Mouse (Mus musculus) small intestine, adult 10 weeks (tissue): ENCODE results near the gene Arl9. TPM values are rescaled to one million over a fixed set of nuclear protein-coding genes. Genes with fewer than 3 reads are reported as not detected.

Experiments
- polyA plus RNA-seq: library from polyadenylated mRNA; stranded (reverse); fragments of 350-450 nt; fragmentation: Illumina TruSeq; extraction: RNeasy Lipid Tissue Mini Kit (QIAGEN cat#74804); gene quantifications from one replicate; pipeline ENCODE4 v1.2.3, GENCODE M21; 2014; ENCODE audit warnings: low replicate concordance

The Arl9 gene
- not detected for polyA plus RNA-seq

DNA sequence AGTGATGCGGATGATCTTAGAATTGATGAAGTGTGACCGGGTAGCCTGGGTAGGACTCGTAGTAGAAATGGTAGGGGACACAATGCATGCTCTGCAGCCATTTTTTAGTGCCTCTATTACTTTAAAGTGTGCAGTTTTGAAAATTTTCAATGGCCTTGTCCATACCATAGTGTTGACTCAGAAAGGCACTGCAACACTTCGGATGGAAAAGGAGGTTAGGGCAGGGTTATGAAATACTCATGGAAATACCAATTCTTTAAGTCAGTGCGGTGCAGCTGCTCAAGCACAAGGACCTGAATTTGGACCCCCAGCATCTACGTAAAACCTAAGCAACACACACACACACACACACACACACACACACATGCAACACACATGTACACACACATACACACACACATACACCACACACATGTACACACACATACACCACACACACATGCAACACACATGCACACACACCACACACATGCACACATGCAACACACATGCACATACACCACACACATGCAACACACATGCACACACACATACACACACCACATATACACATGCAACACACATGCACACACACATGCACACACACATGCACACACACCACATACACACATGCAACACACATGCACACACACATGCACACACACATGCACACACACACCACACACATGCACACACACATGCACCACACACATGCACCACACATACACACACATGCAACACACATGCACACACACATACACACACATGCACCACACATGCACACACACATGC is at the start of gene Arl9:
Arl9 (plus strand) TSS at position 5 of the 771 bp plus-strand sequence.

DNA sequence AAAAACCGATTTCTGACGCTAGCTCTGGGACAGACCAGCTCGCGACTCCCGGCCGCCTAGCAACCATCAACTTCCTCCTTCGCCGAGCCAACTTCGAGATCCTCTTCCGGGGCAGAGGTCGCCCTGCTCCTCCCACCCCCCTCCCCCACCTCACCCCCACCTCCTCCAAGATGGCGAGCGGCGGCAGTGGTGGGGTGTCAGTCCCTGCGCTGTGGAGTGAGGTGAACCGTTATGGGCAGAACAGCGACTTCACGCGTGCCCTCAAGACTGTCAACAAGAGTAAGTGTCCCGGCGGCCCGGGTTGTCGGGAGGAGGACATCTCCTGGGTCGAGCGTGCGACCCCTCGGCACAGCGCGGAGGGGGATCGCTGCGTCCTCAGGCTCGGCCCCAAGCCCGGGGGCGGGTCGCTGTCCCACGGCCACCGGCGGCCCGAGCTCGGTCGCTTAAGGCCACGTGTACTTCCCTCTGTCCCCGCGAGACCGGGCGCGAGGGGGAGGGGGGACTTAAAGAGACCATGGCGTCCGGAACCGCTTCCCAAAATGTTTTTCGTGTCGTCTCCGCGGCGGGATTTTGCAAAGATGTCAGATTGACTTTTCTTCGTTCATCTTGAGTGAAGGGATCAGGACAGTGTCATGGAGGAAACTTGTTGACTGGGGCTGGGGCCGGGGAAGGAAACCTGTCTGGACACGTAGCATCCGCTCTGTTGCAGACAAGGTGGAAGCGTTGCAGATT is 29.1 kb upstream of the Arl9 start, which contains the start of gene Srp72:
Srp72 (plus strand) TSS at position 130 of the 732 bp plus-strand sequence.

DNA sequence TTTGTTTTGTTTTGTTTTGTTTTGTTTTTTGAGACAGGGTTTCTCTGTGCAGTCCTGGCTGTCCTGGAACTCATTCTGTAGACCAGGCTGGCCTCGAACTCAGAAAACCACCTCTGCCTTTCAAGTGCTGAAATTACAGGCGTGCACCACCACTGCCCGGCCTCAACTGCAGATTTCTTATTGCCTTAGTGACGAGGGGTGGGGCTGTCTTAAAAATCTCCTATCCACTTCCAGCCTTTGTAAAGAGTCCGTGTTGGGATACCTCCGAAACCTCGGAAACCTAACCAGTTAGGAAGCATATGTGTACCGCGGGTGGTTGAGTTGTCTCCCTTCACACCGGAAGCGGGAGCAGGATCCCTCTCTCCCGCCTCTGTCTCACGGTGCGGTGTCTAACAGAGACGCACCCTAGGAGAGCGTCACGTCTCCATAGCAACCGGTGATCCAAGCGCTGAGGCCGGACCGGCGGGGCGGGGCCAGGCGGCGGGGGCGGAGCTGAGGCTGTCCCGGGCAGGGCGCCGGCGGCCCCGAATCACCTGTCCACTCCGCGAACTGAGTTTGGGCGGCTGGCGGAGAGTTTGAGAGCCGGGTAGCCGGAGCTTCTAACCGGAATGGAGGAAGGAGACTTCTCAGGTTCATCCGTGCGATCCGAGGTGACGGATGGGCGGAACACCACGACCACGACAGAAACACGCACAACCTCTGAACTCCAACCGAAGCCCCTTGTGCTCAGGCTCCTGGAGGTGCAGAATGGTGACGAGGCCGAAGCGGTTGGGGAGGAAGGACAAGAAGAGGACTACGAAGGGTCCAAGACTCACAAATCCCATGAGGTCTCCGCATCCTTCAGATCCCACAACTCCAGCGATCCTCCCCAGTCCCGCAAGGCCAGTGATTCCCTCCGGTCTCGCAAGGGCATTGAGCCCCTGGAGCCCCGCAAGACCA is 12.0 kb downstream of the Arl9 start, which contains the start of gene Thegl:
Thegl (plus strand) TSS at position 480 of the 939 bp plus-strand sequence.

Other genes starting within 250 kb of the Arl9 start
- 15.3 TPM for gene Aasdh, start 98.5 kb upstream of the Arl9 start, polyA plus RNA-seq
- gene Paics, start 52.7 kb upstream of the Arl9 start, polyA plus RNA-seq, result 48.6 TPM
- 14.3 TPM for gene Ppat, start 52.5 kb upstream of the Arl9 start, polyA plus RNA-seq
- gene Srp72, start 29.4 kb upstream of the Arl9 start, polyA plus RNA-seq, result 149 TPM
- not detected for gene Thegl, start 12.0 kb downstream of the Arl9 start, polyA plus RNA-seq
- gene Hopx, start 111.1 kb downstream of the Arl9 start, polyA plus RNA-seq, result 31.8 TPM
- gene Spink2, start 207.4 kb downstream of the Arl9 start, polyA plus RNA-seq, result not detected